Mouse (Mus musculus): ENCODE measurements around the gene Pramel3.
"Not testable (repeated sequence)": the region's sequence is repeated elsewhere in the genome, so short reads cannot be mapped to it uniquely, and the experiment has no call there.

Gene Pramel3

DNA sequence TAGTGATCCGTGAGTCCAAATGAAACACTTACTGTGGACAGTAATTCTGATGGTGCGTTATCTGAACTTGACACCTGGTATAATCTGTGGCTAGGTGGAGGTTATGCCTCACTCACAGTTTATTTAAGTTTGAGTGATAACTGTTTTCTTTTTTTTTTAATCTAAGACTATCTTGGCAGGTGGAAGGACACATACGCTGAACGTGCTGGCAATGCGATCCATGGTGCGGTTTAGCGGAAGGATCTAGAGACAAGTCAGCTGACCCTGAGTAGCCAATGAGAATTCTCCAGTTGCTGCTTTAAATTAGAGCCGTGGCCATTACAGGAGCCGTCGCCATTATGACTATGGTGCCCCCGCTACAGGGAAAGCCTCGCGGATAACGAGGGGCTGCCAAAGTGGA lies at the start of gene Pramel3:
Pramel3 (plus strand) TSS at position 301 of the 400 bp plus-strand sequence.
- not testable (repeated sequence) for DNase-seq (ENCODE audit: low spot score)

DNA sequence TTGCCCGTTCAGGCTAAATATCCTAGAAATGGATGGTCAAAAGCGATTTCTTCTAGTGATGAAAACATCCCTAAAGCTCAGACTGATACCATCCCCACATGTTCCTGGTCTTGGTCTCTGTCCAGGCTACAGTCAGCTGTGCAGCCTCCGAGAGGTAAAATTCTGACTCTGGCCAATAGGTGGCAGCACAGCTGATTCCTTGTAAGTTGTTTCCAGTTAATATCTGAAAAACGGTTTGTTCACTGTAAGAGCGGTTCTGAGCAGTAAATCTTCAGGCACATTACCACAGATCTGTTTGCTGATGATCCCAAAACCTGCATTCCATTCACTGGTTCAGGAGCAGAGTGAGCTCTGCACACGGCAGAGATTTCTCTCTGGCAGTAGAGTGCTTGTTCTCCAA lies 58.6 kb downstream of the Pramel3 start:
- DNase-seq (ENCODE audit: low spot score): not testable (repeated sequence)

DNA sequence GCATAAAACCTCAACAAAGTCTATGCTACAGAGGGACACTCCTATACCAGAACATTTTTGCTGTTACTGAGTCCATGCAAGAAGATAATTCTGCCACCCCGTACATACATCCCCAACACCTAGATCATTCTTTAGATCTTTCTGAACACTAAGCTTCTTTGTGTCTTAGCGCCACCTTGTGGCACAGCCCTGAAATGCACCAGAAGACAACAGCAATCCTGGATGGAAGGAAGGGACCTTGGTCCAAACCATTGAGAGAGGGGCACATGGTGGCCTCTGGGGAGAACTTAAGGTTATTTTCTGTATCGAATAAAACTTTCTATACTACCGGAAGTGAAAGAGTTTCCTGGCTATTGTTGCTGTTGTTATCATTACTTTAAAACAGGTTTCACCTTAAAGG lies 59.8 kb downstream of the Pramel3 start:
- not testable (repeated sequence) for DNase-seq (ENCODE audit: low spot score)
